Mouse (Mus musculus) lung, postnatal 0 days (tissue): ENCODE measurements around the gene Rabac1.

ENCODE experiments used
- CTCF ChIP-seq: IDR thresholded peaks from 2 replicates; pipeline ENCODE4 v1.5.1; 2016; ENCODE audit warnings: antibody characterized with exemption, mild to moderate bottlenecking
- EP300 ChIP-seq: IDR thresholded peaks from 2 replicates; pipeline ENCODE4 v1.6.1; 2016; ENCODE audit warnings: antibody characterized with exemption, mild to moderate bottlenecking, control low read depth

- TF ChIP-seq CTCF (no peak), EP300 (no peak)
Observed at GRCm38 (mm10) chr7:24943641-24944040, 28.9 kb downstream of the Rabac1 start.
